Mouse (Mus musculus): ENCODE data around the gene Gimap5. TPM values are rescaled to one million over a fixed set of nuclear protein-coding genes. Genes with fewer than 3 reads are reported as not detected.
A peak's percentile ranks its signal among the peaks of the same experiment; 100 is the strongest.

Gimap5 gene
- total RNA-seq, 2 experiments from 2014 or later: 1.0 to 1.7 TPM

- no peak for DNase-seq
Measured at GRCm38 (mm10) chr6:48740501-48741169, 5.4 kb upstream of the Gimap5 start.

- DNase-seq: no peak
Measured at GRCm38 (mm10) chr6:48741273-48741672, 4.7 kb upstream of the Gimap5 start.

- no peak for DNase-seq
Measured at GRCm38 (mm10) chr6:48741711-48742206, 4.2 kb upstream of the Gimap5 start.

- DNase-seq: peak; percentile 8 to 9
Measured at GRCm38 (mm10) chr6:48742422-48743351, 3.3 kb upstream of the Gimap5 start.

- no peak for DNase-seq
Measured at GRCm38 (mm10) chr6:48745490-48745889, 507 bp upstream of the Gimap5 start.

GRCm38 (mm10) chr6:48747091-48747966, 1.3 kb downstream of the Gimap5 start:
- no peak for DNase-seq

GRCm38 (mm10) chr6:48763567-48764270, 17.7 kb downstream of the Gimap5 start:
- DNase-seq: no peak

- DNase-seq: no peak
Measured at GRCm38 (mm10) chr6:48764496-48764895, 18.5 kb downstream of the Gimap5 start.

GRCm38 (mm10) chr6:48768178-48768869, 22.3 kb downstream of the Gimap5 start:
- no peak for DNase-seq

- no peak for DNase-seq
Measured at GRCm38 (mm10) chr6:48768933-48769332, 22.9 kb downstream of the Gimap5 start.

- no peak for DNase-seq
Measured at GRCm38 (mm10) chr6:48770696-48771095, 24.7 kb downstream of the Gimap5 start, which contains the start of gene Gimap3. TSS of gene Gimap3 (minus strand) at chr6:48770851.

GRCm38 (mm10) chr6:48772030-48772429, 26.0 kb downstream of the Gimap5 start:
- peak; percentile 64 to 73 for DNase-seq

GRCm38 (mm10) chr6:48784406-48784805, 38.4 kb downstream of the Gimap5 start:
- DNase-seq: no peak

GRCm38 (mm10) chr6:48785189-48785588, 39.2 kb downstream of the Gimap5 start:
- DNase-seq: no peak

- DNase-seq: no peak
Measured at GRCm38 (mm10) chr6:48785601-48786000, 39.6 kb downstream of the Gimap5 start.

- DNase-seq: no peak
Measured at GRCm38 (mm10) chr6:48787867-48788266, 41.9 kb downstream of the Gimap5 start.

GRCm38 (mm10) chr6:48801897-48802296, 55.9 kb downstream of the Gimap5 start:
- no peak for DNase-seq

GRCm38 (mm10) chr6:48803406-48804051, 57.5 kb downstream of the Gimap5 start:
- DNase-seq: no peak

All from layer of hippocampus, postnatal 36 days (tissue).